Mouse (Mus musculus) v-Abl transformed pro-B cells (cell line): ENCODE data around the gene Ren1.

Source experiments
- in situ Hi-C, 2 experiments: fragments of 400-800 bp; cut with MboI; formaldehyde crosslinking; loops; one replicate each; pipeline ENCODE4 v1.15.1; 2025; ENCODE audit not compliant: unreplicated experiment in 2 of 2

Ren1 gene

GRCm38 (mm10) chr1:133350210-133350609, at the start of gene Ren1:
TSS of gene Ren1 (plus strand) at chr1:133350510.
- in situ Hi-C loops, result loop anchor here (5.0 to 10.0 kb wide), 2 partner anchors 33 to 315 kb away; partner anchors contain the start of gene Mdm4 (in 2 of the 2)

GRCm38 (mm10) chr1:133302540-133302939, 47.8 kb upstream of the Ren1 start:
- in situ Hi-C loops, result loop anchor here in 1 of 2 experiments (10.0 kb wide), 1 partner anchor 548 kb away; no protein-coding TSS in a partner anchor

- in situ Hi-C loops, result loop anchor here (5.0 to 10.0 kb wide), 4 partner anchors 130 to 552 kb away; no protein-coding TSS in a partner anchor
Measured at GRCm38 (mm10) chr1:133306842-133307241, 43.5 kb upstream of the Ren1 start.

GRCm38 (mm10) chr1:133307318-133307717, 43.0 kb upstream of the Ren1 start:
- in situ Hi-C loops, result loop anchor here (5.0 to 10.0 kb wide), 4 partner anchors 130 to 553 kb away; no protein-coding TSS in a partner anchor

- in situ Hi-C loops, result loop anchor here (5.0 to 10.0 kb wide), 9 partner anchors 65 to 595 kb away; partner anchors contain the start of gene Optc (in 1 of the 2)
Measured at GRCm38 (mm10) chr1:133309652-133310267, 40.5 kb upstream of the Ren1 start, which contains the start of gene Golt1a. TSS of gene Golt1a (plus strand) at chr1:133309800.

GRCm38 (mm10) chr1:133311240-133311639, 39.1 kb upstream of the Ren1 start:
- in situ Hi-C loops, result loop anchor here (5.0 to 10.0 kb wide), 5 partner anchors 64 to 594 kb away; partner anchors contain the start of gene Optc (in 1 of the 2)

- in situ Hi-C loops, result loop anchor here (5.0 to 10.0 kb wide), 5 partner anchors 63 to 593 kb away; partner anchors contain the start of gene Optc (in 1 of the 2)
Measured at GRCm38 (mm10) chr1:133311946-133312345, 38.4 kb upstream of the Ren1 start.

GRCm38 (mm10) chr1:133314364-133314763, 35.9 kb upstream of the Ren1 start:
- in situ Hi-C loops, result loop anchor here (5.0 to 10.0 kb wide), 5 partner anchors 60 to 590 kb away; partner anchors contain the start of gene Optc (in 1 of the 2)

GRCm38 (mm10) chr1:133315775-133316174, 34.5 kb upstream of the Ren1 start:
- in situ Hi-C loops, result loop anchor here (5.0 to 10.0 kb wide), 7 partner anchors 37 to 589 kb away; partner anchors contain the start of genes Ren1 (in 2 of the 2), Optc (in 1 of the 2) and Snrpe (in 1 of the 2)

- in situ Hi-C loops, result loop anchor here (5.0 to 10.0 kb wide), 7 partner anchors 36 to 588 kb away; partner anchors contain the start of genes Ren1 (in 2 of the 2), Optc (in 1 of the 2) and Snrpe (in 1 of the 2)
Measured at GRCm38 (mm10) chr1:133316577-133316976, 33.7 kb upstream of the Ren1 start.

GRCm38 (mm10) chr1:133317149-133317548, 33.2 kb upstream of the Ren1 start:
- in situ Hi-C loops, result loop anchor here (5.0 to 10.0 kb wide), 7 partner anchors 35 to 588 kb away; partner anchors contain the start of genes Ren1 (in 2 of the 2), Optc (in 1 of the 2) and Snrpe (in 1 of the 2)

- in situ Hi-C loops, result no loop called here
Measured at GRCm38 (mm10) chr1:133321267-133321925, 28.9 kb upstream of the Ren1 start, which contains the start of gene Kiss1. TSS of gene Kiss1 (plus strand) at chr1:133321875.

GRCm38 (mm10) chr1:133323333-133323732, 27.0 kb upstream of the Ren1 start:
- in situ Hi-C loops, result no loop called here

- in situ Hi-C loops, result no loop called here
Measured at GRCm38 (mm10) chr1:133325951-133326350, 24.4 kb upstream of the Ren1 start.

GRCm38 (mm10) chr1:133327094-133327493, 23.2 kb upstream of the Ren1 start:
- in situ Hi-C loops, result no loop called here

- in situ Hi-C loops, result no loop called here
Measured at GRCm38 (mm10) chr1:133328299-133328795, 22.0 kb upstream of the Ren1 start.

- in situ Hi-C loops, result no loop called here
Measured at GRCm38 (mm10) chr1:133328896-133329637, 21.2 kb upstream of the Ren1 start.

GRCm38 (mm10) chr1:133329638-133329964, 20.7 kb upstream of the Ren1 start:
- in situ Hi-C loops, result no loop called here

- in situ Hi-C loops, result no loop called here
Measured at GRCm38 (mm10) chr1:133331142-133331541, 19.2 kb upstream of the Ren1 start.
